Mouse (Mus musculus) CD4-positive, CD25-positive, alpha-beta regulatory T cell, adult 2 months (primary cell): ENCODE data around the gene Dync1i2.
A peak's percentile ranks its signal among the peaks of the same experiment; 100 is the strongest.

Source experiments
- DNase-seq: peaks from one replicate; pipeline ENCODE4 v3.0.0-alpha.2; 2012; ENCODE audit warnings: low read depth, low spot score

Dync1i2 gene

GRCm38 (mm10) chr2:71211591-71212359 is at the start of gene Dync1i2:
Gene Dync1i2, plus strand, starts transcription at chr2:71211706.
- DNase-seq: peak; percentile 93

DNA sequence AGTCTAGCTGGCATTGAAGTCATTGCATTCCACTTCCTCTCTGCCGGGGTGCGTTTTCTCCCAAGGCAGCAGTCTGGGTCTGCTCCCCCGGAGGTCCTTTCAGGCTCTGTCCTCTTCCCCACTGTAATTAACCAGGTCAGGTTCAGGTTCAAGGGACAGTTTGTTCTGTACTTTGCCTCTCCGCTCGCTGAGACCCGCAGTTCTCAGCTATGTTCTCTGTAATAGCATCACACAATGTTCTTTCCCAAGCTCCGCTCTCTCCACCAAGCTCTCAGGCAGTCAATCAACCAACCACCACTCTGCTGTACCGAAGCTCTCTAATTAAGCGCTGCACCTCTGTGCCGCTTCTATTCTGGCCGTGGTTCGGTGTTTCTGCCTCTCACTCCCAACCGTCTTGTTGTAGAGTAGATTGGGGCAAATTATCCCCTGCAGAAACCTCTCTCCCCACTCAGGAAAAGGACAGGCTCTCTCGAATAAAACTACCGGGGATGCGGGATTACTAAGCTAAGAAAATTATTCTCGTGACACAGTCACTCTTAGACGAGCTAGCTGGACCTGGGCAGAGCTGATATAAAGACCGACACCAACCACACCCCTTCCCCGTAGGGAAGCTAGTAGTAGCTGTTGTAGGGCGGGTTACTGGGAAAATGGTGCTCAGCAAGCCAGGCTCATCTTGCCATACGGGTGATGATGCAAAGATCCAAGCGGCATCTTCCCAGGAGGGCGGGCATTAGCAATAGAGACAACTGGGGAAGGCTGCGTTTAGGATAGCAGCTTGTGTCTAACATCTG is 48.5 kb upstream of the Dync1i2 start:
- no peak for DNase-seq

GRCm38 (mm10) chr2:71167211-71167610 is 44.3 kb upstream of the Dync1i2 start:
- no peak for DNase-seq

- no peak for DNase-seq
These were observed 43.0 kb upstream of the Dync1i2 start for GRCm38 (mm10) chr2:71168461-71169021.

- no peak for DNase-seq
These were observed 38.5 kb upstream of the Dync1i2 start for GRCm38 (mm10) chr2:71173031-71173430.

- DNase-seq: no peak
These were observed 34.9 kb upstream of the Dync1i2 start for GRCm38 (mm10) chr2:71176329-71177249.

DNA sequence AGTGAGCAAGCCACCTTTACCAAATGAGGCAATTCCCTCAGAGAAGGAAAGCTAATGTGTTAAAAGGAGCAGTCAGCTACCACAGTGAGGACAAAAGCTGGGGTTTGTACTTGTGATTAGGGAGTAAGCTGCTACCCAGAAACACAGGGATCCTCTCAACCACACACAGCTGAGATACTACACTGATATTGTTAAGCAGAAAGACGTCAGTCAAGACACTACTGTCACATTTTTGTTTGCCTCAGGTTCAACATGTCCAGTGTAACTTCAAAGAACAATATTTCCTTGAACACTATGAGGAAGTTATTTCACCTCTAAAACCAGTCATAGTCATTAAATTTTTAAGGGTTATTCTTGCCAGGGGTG is 34.3 kb upstream of the Dync1i2 start:
- no peak for DNase-seq

GRCm38 (mm10) chr2:71177760-71178159 is 33.7 kb upstream of the Dync1i2 start:
- DNase-seq: peak; percentile 4

- no peak for DNase-seq
These were observed 31.8 kb upstream of the Dync1i2 start for GRCm38 (mm10) chr2:71179716-71180115.

- no peak for DNase-seq
These were observed 30.8 kb upstream of the Dync1i2 start for GRCm38 (mm10) chr2:71180566-71181217.

DNA sequence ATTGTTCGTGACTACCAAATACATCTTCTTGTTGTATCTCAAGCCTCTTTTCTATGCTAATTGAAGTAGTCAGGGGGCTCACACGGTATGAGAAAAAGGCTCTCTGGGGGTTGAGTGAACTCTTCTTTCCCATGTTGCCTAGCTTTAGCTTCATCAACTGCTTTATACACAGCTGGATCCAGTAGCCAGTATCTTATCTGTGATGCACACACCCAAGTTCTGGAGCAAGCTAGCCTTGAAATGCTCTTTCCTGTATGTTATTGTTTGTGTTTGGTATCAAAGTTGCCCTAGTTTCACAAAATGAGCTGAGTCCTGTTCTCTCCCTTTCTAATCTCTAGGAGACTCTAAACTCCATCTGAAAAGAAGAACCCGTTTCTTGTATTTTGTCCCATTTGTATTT is 23.6 kb upstream of the Dync1i2 start:
- DNase-seq: no peak

DNA sequence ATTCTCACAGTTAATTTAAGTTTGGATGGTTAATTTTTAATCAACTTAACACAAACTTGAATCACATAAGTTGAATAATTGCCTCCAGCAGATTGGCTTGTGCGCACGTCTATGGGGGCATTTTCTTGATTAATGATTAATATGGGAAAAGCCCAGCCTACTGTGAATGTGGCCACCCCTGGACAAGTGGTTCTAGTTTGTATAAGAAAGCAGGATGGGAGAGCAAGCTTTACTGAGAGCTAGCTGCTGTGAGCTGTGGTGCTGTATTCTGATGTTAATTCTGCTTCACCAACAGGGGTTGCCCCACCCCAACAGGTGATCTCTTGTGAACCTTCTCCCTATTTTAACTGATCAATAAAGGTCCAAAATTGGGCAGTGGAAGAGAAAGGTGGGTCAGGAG is 22.6 kb upstream of the Dync1i2 start:
- DNase-seq: no peak

GRCm38 (mm10) chr2:71191391-71192194 is 19.9 kb upstream of the Dync1i2 start:
- no peak for DNase-seq

DNA sequence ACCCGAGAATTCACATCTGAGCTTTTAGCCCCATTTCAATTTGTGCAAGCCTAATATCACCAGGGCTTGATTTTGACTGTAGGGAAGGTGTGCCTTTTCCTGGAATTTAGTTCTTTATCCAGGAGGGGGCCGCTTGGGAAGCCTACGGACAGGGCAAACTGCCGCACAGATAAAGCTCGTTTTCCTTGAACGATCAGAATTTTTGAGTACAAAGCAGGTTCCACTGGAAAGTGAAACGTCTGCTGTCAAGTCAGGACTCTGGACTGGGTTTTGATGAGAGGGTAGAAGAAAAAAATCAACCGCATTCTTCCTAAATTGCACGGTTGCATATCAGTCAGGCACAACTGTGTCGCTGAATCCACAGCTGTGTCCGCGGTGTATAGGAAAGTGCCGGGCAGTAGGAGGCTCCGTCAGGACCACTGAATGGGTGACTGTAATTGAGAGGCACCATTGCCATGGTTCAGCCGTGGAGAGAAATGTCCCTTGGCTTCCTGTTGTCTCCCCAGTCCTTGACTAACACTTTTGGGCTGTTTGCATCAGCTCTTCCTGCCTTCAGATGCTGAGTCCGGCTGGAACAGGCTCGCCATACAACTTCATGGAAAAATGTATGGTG is 19.2 kb upstream of the Dync1i2 start:
- DNase-seq: no peak

DNA sequence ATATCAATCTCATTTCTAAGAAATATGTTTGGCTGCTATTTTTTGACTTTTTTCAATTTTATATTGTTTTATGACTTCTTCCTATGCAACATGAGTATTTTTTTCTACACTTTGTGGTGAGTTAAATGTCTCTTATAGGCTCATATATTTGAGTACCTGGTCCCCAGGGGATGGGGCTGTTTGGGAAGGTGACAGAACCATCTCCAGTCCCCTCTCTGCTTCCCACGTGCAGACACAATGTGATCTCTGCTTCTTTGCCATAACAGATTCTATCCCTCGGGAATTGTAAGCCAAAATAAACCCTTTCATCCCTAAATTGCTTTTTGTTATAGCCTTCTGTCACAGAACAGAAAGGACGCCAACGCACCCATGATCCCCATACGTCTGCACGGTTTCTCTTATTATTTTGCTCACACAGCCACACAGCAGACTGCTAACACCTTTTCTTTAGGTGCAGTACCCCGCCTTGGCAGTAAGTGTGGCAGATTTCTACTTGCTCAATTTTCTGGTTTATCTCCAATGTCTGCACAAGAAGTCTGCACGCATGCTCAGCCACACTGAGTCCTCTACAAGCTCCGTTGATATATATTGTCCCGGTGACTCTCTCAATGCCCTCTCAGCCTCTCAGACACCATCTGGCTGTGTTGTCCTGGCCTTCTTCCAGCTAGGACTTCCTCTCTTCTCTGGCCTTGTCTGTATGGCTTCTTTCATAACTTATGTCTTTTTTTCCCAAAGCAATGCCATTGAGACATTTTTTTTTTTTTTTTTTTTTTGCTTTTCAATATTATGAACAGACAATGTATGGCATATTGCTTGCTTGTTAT is 17.2 kb upstream of the Dync1i2 start:
- DNase-seq: no peak

DNA sequence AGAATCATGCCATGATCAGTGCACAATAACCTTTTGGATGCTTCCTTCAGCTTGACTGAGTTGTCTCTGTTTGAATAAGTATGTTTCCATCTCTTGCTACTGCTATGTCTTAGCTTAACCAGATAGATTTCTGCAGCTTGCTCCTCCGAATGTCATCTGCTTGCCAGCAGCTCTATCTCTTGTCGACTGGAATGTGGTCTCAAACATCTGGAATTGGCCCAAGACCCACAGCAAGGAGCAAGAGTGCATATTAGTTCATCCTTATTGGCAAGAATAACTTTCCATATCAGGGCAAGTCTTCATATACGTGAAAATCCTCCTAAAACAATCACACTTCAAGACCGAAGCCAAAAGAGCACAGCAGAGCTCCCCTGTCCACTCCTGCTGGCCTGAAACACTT is 14.6 kb upstream of the Dync1i2 start:
- DNase-seq: no peak

DNA sequence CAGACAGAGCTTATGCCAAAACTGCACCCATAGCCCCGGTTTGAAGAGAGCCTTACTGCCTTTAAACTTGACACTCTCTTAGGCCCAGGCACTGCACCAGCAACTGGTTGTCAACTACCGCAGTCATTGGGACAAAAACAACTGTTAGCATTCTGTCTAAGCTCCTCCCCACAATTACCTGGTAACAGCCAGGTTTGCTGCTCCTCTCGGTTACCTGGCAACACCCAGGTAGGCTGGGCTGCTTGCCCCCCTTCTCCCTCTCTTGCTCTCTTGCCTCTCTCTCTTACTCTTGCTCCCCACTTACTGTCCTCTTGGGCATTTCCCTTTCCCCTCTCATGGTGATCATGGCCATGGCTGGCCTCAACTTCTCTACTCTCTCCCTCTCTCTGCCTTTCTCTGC is 12.6 kb upstream of the Dync1i2 start:
- no peak for DNase-seq

DNA sequence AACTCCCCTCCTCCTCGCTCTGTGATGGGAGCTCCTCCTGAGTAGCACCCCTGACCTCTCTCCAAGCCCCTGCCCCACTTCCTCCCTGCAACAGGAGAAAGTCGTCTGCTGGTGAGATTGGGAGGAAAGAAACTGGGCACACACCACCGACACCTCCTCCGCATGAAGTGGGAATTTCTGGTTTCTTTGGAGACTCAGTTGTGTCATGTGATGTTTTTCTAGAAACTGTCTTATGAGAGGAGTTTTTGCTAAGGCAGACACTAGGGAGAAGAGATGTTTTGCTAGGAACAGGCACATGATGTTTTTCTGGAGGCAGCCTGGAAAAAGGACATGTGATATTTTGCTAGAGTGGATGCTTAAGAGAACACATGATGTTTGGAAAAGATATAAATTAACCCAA is 11.0 kb upstream of the Dync1i2 start:
- DNase-seq: no peak

DNA sequence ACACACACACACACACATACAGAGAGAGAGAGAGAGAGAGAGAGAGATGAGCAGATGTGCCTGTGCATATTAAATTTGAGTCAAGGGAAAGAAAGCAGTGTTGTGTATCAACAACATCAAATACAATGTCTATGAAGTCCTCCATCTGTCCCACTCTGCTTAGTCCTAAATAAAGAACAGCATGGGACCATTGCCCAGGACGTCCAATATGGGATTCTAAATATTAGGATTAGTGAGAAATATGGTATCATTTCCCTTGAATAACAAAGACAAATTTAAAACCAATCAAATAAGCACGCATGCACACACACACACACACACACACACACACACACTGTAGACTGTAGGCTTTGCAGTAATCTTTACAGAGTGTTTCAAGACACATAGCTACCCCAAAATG is 9.6 kb upstream of the Dync1i2 start:
- no peak for DNase-seq
